Mouse (Mus musculus) megakaryocyte, embryonic 14.5 days (primary cell): Measurements from ENCODE around the gene Prss42.

Source experiments
- FLI1 ChIP-seq: IDR thresholded peaks from 2 replicates; pipeline ENCODE4 v1.6.1; 2012; ENCODE audit warnings: low read length, inconsistent platforms, mixed read lengths
- GATA1 ChIP-seq: IDR thresholded peaks from 3 replicates; pipeline ENCODE4 v1.6.1; 2012; ENCODE audit warnings: mixed read lengths, low read length, inconsistent platforms, borderline replicate concordance

DNA sequence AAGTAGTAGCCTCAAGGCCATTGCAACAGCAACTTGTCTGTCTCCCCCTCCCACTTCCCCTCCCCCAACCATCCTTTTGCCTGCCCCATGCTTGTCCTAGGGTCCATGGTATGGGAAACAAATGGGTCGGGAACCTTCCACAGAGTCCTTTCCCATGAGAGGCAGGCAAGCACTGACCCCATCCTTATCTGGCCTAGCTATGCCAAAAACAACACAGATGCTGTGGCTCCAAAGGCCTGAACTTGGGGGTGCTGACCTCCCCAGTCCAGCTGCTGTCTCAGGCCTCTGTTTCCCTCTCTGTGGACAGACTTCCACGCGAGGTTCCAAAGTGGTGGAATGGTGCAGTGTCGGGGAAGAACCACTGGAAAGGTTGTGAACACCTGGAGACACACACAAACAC, 44.2 kb upstream of the Prss42 start:
- TF ChIP-seq GATA1 (no peak), FLI1 (no peak)
